Mouse (Mus musculus) cerebellum, adult 2 months (tissue): ENCODE measurements around the gene Rnaseh2c.

Experiments used
- CTCF ChIP-seq: fragments of 200-500 bp; IDR thresholded peaks from 2 replicates; pipeline ENCODE4 v1.5.1; 2011; ENCODE audit warnings: low read depth, mild to moderate bottlenecking, control low read depth, low read length, moderate library complexity, borderline replicate concordance; ENCODE audit not compliant: insufficient read depth
- POLR2A ChIP-seq: fragments of 200-500 bp; IDR thresholded peaks from 2 replicates; pipeline ENCODE4 v1.6.1; 2011; ENCODE audit warnings: low read length, control low read depth, borderline replicate concordance; ENCODE audit not compliant: insufficient read depth

- TF ChIP-seq CTCF: no peak
- no peak for TF ChIP-seq POLR2A
These were observed 28.2 kb downstream of the Rnaseh2c start for GRCm38 (mm10) chr19:5629907-5630306.
